Mouse (Mus musculus): ENCODE data around the gene Shbg.

The Shbg gene

DNA sequence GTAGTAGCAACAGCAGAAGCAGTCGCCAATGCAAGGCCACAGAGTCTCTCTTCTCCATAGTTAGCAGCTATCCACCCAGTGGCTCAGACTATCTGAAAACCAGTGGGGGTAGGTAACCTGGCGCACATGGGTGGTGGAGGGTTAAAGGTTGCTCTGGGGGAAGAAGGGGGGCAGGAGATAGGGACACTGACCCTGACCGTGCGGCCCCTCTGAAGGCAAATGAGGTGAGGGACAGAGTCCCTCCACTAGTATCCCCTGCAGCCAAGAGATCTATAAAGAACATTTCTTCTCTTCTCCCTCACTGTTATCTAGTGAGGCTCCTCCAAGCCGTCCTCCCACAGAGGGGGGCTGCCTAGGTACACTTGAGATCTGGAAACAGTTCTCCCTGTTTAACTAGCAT is at the start of gene Shbg:
Gene Shbg, minus strand, starts transcription at position 101 of the 400 bp plus-strand sequence.
- DNase-seq (ENCODE audit: low spot score in 2 of 2), result no peak

GRCm38 (mm10) chr11:69666665-69667005 is 48.9 kb upstream of the Shbg start:
- no peak for DNase-seq (ENCODE audit: low spot score in 2 of 2)

- peak; percentile 73 to 80 for DNase-seq (ENCODE audit: low spot score in 2 of 2)
Measured at GRCm38 (mm10) chr11:69665961-69666664, 48.4 kb upstream of the Shbg start, which contains the start of gene Cd68. Gene Cd68, minus strand, starts transcription at chr11:69666153.

DNA sequence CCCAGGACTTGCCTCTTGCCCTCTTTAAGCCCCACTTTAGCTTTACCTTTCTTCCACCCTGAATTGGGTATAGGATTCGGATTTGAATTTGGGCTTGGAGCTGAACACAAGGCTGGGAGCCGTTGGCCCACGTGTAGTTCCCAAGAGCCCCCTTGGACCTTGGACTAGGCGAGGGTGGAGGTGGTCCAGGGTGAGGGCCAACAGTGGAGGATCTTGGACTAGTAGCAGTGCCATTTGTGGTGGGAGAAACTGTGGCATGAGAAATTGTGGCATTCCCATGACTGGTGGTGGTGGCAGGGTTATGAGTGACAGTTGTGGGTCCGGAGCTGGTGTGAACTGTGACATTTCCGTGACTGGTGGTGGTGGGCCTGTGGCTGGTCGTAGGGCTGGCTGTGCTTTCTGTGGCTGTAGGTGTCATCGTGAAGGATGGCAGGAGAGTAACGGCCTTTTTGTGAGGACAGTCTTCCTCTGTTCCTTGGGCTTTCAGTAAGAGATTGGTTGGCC is 47.8 kb upstream of the Shbg start:
- DNase-seq (ENCODE audit: low spot score in 2 of 2), result no peak

DNA sequence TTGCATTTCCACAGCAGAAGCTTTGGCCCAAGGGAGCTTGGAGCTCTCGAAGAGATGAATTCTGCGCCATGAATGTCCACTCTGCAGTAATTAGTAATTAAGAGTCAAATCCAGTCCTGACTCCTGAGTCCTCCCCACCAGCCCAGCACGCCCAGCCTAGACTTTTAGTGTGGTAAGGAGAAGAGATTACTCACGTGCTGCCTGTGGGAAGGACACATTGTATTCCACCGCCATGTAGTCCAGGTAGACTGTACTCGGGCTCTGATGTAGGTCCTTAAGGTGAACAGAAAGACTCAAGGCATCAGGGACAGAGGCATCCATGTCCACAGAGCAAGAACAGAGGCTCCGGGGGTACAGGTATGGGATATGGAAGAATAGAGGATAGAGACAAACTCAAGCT is 47.1 kb upstream of the Shbg start:
- DNase-seq (ENCODE audit: low spot score in 2 of 2), result no peak

DNA sequence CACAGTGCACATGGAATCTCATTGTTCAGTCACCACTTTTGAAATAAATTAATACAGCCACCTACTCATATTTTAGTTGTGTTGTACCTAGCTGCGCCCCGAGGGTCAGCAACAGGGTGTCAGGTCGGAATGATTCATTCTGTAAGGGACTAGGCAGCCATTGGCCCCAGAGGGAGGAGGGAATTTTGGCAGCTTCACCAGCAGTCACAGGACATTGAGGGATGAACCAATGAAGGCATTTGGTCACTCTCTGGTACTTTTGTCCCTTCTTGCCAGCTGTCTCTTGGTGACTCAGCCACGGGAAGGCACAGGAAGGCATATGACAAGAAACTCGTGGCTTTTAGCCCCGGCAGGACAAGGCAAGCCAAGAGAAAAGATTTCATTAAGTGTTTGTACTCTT is 46.1 kb upstream of the Shbg start:
- DNase-seq (ENCODE audit: low spot score in 2 of 2), result no peak

- no peak for DNase-seq (ENCODE audit: low spot score in 2 of 2)
Measured at GRCm38 (mm10) chr11:69662967-69663671, 45.4 kb upstream of the Shbg start.

DNA sequence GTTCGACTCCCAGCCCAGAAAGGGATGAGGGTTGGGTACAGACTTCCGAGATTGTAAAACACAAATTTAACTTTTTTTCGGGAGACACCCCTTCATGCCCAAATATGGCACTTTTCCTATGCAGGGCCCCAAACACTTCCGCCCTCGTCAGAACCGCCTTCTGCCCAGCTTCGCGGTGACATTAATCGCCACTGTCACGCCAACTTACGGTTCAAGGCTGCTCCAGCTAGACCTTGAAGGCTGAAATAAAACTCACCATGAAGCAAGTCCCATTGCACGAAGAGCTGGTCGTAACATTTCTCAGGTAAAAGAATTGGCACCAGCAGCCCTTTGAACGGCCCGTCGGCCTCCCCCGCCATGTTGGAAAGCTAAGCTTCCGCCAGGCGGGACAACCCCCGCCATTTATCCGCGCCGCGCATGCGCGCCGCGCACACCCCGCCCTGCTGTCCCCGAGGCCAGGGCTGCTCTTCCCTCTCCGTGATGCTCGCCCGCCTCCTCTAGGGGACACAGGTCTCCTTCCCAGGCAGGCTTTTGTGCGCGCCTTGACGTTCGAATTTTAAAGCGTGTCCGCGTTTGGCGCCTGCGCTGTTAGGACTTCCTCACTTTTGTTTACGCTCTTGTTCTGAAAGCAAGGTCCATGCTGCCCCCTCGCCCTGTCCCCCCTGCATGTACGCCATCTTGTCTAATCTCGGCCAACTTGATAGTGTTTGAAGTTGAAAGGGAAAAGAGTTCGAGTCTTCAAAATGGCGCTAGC is 44.7 kb upstream of the Shbg start, which contains the start of gene Mpdu1:
Gene Mpdu1, minus strand, starts transcription at position 430 of the 754 bp plus-strand sequence.
- peak; percentile 96 to 98 for DNase-seq (ENCODE audit: low spot score in 2 of 2)

GRCm38 (mm10) chr11:69661221-69661881 is 43.6 kb upstream of the Shbg start:
- no peak for DNase-seq (ENCODE audit: low spot score in 2 of 2)

- no peak for DNase-seq (ENCODE audit: low spot score in 2 of 2)
Measured at GRCm38 (mm10) chr11:69657462-69657881, 39.8 kb upstream of the Shbg start.

GRCm38 (mm10) chr11:69656617-69657461 is 39.1 kb upstream of the Shbg start:
- no peak for DNase-seq (ENCODE audit: low spot score in 2 of 2)

DNA sequence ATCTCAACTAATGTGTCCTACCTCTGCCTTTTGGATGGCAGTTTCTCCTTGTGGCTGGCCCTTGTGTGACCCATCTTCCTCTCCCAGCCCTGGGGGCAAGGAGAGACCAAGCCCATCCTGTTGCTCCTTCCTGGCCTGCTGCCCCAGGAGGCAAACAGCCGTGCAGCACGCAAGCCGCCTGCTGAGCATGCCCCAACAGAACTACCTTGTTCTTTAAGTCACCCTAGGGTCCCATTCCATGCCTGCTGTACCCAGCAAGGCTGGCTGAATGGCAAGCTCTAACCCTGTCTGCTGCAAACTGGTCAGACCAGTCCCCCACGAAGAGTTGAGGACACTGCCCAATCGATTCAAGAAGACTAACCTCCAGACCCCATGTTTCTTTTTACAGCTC is 38.4 kb upstream of the Shbg start:
- no peak for DNase-seq (ENCODE audit: low spot score in 2 of 2)

GRCm38 (mm10) chr11:69655264-69656064 is 37.8 kb upstream of the Shbg start, which contains the start of gene Sox15:
Gene Sox15, plus strand, starts transcription at chr11:69655314.
- DNase-seq (ENCODE audit: low spot score in 2 of 2), result no peak

DNA sequence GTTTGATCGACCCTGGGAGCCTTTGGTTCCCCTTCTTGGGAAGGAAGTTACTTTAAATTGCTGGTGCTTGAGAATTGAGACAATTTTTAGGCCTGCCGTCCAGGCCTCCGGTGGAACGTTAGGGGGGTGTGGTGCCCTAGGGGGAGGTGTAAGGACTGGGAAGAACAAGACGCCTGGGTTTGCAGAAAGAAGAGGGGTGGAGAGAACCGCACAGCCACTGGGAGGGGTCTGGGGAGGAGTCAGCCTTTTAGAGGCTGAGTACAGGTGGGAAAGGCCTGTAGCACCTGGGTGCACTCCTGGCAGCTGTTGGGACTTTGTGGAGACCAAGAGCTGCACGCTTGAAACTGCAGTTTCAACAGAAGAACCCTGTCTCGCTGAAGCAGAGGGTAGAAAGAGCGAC is 37.1 kb upstream of the Shbg start:
- no peak for DNase-seq (ENCODE audit: low spot score in 2 of 2)

- DNase-seq (ENCODE audit: low spot score in 2 of 2), result no peak
Measured at GRCm38 (mm10) chr11:69653399-69653798, 35.7 kb upstream of the Shbg start.

GRCm38 (mm10) chr11:69645860-69646259 is 28.2 kb upstream of the Shbg start:
- DNase-seq (ENCODE audit: low spot score in 2 of 2), result no peak

DNA sequence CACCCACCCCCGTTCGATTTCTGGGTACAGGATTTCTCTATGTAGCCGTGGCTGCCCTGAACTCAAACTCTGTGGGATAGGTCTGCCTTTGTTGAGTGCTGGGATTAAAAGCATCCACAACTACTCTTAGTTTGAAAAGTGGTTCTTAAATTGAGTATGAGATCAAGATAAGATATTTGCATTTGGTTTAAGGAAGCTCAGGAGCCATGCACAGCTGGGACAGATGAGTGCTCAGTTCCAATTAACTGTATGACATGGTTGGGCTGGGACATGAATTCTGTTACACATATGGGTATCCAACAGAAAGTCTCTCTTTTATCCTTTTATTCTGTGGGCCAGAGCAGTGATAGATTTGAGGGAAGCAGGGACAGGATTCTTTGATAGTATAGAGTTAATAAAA is 17.8 kb upstream of the Shbg start:
- no peak for DNase-seq (ENCODE audit: low spot score in 2 of 2)

DNA sequence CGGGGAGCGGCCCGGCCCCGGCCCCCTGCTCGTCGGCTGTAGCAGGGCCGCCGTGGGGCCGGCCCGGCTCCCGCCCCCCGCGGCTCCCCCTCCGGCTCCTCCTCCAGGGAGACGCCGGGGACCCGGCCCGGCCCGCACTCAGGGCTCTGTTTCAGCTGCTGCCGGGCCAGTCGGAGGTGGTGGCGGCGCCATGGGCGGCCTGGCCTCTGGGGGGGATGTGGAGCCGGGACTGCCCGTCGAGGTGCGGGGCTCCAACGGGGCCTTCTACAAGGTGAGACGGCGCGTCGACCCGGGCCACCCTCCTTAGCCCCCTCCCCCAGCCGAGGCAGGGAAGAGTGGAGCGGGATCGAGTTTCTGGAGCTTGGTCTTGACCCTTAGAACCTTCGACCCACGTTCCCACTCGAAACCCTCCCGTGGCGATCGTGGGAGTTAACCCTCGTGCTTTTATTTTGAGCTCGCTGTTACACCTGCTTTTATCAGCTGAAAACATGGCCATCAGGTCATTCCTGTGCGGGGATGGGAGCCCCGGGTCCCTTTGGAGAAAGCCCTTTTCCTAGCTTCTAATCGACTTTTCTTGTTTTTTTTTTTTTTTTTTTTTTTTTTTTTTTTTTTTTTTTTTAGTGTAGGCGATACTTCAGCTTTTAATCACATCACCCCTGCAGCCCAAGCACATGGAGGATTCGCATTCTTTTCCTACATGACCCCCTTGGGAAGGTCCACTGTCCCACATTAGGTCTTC is 15.6 kb upstream of the Shbg start:
- DNase-seq (ENCODE audit: low spot score in 2 of 2), result peak in 1 of 2 experiments; percentile 62
